Mouse (Mus musculus) hematopoietic stem cell, adult 5-6 weeks (primary cell): Measurements from ENCODE around the gene 4930412O13Rik. TPM values are rescaled to one million over a fixed set of nuclear protein-coding genes. Genes with fewer than 3 reads are reported as not detected.

ENCODE experiments used
- ATAC-seq, 2 experiments: fragments of 125-278 bp in 1 of 2; replicated peaks in 1 of 2; 2 replicates each; pipeline ENCODE4 v1.8.0; 2016 to 2017; ENCODE audit warnings: inconsistent platforms in 2 of 2, mild to moderate bottlenecking in 2 of 2, moderate number of reproducible peaks in 2 of 2, low read depth in 1 of 2, moderate TSS enrichment in 1 of 2; ENCODE audit not compliant: low FRiP score in 2 of 2, poor library complexity in 2 of 2, severe bottlenecking in 2 of 2, insufficient read depth in 1 of 2, low TSS enrichment in 1 of 2
- total RNA-seq: library from RNA; stranded (forward); fragments of 172-1452, 232-1000 nt; gene quantifications from 2 replicates; pipeline ENCODE4 v1.2.3, GENCODE M21; 2017

Gene 4930412O13Rik
- total RNA-seq, 1 experiment from 2014 or later: not detected

DNA sequence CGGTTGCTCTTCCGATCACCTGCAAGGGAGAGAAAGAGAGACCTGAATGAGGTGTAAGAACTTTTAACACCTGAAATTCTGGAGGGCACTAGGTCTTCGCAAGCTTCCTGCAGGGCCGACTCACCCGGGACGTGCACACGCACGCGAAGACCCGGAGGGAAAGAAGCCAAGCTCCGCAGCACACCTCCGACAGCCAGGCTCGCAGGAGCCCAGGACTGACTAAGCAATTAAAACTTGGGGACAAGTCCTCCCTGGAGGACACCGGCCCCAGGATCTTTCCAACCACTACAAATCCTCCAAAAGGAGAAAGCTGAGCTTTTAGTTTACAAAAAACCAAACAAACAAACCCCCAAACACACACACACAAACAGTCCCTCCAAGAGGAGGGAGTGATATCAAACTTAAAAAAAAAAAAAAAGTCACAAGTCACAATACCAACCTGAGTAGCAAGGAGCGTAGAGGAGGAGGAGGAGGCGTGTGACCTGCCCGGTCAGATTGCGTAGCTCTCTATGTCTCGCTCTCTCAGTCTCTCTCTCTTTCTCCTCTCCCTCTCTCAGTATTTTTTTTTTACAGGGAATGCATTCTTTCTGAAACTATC lies 3.0 kb upstream of the 4930412O13Rik start:
- 0 out of 4 replicates have a peak, but pooled peaks of 1 of the 2 experiments have one; percentile 1 for ATAC-seq

DNA sequence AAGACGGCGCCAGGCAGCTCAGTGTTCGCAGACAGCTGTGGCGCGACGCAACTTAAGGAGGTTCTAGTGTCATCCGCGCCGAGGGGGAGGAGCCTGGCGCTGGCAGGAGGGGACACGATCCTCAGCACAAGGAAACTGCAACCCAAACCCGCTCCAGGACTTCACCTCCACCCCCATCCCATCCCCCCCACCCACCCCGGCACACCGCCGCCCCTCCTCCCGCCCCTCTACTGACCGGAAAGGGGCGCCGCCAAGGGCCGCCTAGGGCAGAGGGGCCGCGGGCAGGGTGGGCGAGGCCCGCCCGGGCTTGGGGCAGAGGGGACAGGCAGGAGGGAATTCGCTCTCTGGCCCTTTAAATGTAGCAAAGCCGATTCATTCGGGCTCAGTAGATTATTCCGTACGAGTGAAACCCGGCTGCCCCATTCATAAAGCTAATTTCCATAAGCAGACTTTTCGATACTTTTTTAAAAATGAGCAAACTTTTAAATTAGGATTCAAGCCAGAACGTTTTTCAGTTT lies 2.4 kb upstream of the 4930412O13Rik start:
- ATAC-seq: 0 out of 4 replicates have a peak, but pooled peaks of 1 of the 2 experiments have one; percentile 18

DNA sequence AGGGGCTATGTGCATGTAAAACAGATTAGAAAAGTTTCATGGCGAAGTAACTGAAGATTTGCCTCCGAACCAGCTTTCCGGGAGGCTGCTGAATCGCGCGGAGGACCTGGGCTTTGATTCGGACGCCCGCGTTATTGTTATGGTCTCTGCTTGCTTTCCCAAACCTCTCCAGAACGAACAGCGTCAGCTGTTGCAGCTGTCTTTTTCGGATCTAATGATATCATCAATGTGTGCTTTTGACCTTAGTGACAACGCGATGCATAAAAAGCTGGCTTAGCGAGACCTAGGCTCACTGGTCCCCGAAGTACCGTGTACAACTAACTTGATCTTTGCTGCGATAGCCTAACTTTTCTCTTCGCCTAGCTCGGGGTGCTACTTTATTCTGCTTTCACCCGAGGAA lies 2.0 kb upstream of the 4930412O13Rik start:
- peak; percentile 8 to 9; a peak in 1 of 4 replicates for ATAC-seq

DNA sequence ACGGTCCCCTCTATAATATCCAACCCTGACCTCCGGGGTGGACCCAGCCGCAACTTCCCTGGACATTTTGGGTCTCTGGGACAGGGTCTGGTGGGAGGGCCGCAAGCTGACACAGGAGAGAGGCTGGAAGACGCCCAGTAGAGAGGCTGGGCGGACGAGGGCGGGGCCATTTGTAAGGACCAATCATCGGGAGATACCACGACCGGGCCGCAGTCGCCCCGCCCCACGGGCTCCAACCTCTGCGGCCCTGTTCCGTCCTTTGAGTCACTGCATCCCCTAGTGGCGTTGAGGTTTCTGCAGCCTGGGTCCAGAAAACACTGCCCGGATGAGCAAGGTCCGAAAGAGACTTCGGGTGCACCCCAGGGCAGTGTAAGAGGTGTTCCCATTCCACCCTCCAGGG lies 1.6 kb upstream of the 4930412O13Rik start:
- ATAC-seq: peak; percentile 79 to 85

DNA sequence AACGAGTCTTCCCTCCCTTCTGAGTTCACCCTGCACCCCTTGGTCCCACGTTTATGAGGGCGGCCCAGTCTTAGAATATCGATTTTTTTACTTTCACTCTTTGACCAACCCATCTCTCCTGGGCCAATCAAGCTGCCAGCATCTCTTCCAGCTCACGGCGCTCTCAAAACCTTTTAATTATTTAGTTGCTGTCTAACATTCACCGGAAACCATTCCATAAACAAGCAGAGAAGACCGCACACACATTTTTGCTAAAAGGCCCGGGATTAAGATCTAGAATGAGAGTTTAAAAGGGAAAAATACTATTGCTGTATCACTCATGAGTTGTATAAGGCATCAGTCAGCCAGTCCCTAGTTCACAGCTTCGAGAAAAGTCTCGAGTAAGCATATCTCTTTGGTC lies 781 bp upstream of the 4930412O13Rik start:
- no peak for ATAC-seq

DNA sequence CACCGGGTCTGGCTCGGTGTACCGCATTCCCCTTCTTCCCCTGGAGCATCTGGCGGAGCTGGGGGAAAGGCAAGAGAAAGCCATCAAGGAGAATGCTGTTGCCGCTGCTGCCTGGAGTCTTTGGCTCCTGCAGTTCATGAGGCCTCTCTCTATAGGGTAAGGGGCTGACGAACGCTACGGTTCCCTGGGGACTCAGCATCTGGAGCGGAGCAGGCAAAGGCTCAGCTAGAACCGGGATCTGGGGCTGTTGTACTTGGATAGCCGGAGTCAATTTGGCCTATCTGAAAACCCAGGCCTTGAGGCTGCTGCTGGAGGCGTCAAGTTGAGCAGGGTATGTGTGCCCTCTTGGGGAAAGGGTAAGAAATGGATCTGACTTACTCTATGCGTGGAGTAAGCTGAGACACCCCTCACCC lies 565 bp downstream of the 4930412O13Rik start:
- ATAC-seq: no peak

DNA sequence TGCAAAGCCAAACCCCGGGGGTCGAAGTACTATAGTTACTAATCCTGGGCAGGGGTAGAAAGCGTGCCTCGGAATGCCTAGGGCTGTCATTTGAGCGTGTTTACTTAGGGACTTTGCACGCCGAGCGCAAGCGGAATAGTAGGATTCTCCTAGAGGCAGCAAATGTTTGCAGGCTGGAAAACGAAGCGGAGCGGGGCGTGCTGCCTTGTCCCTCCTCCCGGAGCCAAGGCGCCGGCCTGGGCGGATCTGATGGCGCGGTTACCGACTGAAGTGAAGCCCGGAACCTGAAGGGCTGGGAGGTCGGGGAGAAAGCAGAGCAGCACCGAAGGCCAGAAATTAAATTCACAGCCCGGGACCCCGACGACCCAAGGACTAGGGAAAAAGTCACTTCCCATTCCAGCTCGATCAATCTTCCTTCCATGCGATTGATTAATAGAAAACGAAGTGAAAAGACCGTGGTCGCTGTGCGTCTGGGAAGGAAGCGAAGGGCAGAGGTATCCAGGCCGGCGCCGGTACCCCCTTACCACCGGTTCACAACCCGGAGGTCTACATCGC lies 1.4 kb downstream of the 4930412O13Rik start:
- no peak for ATAC-seq

DNA sequence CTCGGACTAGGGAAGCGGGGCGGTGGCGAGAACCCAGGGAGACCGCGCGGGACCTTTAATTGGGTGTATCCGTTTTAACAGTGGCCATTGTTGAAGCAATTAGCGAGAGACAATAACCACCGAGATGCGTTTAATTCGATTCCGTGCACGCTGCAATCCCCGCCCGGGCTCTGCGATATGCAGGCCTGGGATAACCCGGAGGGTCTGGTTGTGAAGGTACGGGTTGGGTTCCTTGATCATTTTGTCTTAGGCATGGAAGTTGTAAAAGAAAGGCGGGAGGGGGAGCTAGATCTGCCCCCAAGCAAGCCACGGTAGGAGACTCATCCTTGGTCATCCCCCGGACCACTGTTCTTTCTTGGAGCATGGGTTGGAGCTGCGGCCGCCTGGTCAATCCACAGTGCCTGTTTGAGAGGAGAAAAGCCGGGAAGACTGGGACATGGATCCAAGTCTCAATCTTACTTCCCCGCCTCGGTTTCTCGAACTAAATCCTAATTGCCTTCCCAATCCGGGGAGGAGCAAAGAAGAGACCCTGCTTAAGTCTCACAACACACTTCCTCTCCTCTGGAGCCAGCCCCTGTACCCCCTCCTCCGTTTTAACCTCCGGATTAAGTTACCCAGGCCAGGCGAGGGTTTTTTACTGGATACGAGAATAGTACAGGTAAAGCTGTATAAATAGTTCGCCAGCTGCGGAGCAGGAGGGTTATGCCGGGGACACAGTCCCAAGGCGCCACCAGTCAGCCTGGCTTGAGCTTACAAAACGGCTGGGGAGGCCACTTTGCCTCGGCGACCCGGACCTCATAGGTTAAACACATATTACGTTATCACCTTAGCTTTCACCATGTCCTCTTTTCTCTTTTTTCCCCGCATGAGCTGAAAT lies 2.1 kb downstream of the 4930412O13Rik start:
- no peak for ATAC-seq

DNA sequence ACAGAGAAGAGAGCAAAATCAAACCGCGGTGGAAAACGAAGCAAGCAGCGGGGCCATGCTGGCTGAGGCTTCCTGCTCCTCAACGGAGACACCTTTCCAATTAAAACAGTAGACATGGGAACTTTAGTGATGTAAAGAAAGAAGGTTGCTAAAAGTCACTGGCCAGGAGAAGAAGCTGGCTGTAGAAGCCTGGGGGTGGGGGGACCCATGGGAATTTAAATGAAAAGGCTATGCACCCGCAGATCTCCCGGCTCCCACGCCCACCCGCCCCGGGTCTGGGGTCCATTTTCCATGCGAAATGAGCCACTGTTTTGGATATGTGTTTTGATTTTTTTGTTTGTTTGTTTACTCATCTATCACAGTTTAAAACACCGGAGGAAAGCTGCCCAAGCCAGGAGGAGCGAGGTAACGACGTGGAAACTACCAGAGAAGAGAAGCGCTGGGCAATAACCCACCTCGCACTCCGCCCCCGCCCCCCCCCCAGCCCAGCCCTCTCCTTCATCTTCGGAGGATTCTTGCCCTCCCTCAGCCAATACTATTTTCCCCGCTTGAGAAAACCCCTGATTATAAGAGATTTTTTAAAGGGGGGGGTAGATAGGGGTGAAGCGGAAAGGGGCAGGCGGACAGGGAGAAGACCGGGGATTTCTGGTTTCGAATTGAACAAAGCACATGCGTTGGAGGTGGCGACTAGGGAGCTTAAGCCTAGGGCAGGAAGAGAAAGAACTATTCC lies 2.9 kb downstream of the 4930412O13Rik start:
- ATAC-seq: no peak

DNA sequence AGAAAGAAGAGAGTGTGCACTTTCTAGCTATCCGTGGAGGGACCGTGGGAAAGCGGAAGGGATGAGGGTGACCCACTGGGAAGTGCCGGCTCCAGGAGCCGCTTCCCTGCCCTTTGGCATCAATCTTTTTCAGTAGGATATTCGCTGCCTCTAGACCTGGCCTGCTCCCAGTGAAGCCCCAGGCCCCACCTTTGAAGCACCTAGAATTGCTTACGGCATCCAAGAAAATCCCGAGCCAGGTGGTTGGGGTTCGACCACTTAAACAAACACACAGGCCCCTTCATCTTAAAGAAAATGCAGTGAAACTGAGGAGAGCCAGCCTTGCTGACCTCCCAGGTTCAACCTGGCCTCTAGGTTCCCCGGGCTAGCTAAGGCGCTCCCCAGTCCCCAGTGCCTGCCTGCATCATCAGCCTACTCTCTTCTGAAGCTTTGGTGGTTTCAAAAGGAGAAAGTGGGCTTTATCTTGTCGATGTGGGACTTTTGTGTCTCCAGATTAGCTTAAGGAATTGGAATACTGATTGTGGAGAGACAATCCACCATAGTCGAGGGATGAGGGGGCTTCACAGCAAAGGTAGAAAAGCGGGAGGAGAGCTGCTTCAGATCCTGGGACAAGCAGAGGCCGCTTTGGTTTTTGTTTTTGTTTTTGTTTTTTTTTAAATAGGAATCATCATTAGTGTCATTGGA lies 3.6 kb downstream of the 4930412O13Rik start:
- no peak for ATAC-seq

DNA sequence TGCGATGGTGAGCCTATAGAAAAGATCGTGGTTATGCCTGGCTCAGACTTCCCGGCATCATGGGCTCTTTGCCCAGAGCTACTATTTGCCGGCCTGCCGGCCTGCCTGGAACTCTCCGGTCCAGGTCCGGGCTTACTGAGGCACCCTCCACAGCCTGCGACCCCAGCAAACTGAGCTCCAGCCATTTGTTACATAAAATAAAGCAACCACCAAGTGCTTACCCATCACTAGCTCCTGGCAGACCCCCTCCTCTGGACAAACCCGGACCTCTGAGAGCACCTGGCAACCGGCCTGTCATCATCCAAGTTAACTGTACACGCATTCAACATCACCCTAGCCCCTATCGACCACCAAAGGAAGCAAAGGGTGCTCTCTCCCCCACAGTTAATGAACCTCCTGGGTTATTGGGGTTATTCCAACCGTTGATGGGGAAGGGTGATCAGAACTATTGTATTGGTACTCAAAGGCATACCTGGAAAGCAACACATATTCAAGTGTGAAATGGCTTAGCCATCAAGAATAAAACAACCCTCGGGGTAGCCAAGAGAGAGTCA lies 4.2 kb downstream of the 4930412O13Rik start:
- ATAC-seq: no peak

DNA sequence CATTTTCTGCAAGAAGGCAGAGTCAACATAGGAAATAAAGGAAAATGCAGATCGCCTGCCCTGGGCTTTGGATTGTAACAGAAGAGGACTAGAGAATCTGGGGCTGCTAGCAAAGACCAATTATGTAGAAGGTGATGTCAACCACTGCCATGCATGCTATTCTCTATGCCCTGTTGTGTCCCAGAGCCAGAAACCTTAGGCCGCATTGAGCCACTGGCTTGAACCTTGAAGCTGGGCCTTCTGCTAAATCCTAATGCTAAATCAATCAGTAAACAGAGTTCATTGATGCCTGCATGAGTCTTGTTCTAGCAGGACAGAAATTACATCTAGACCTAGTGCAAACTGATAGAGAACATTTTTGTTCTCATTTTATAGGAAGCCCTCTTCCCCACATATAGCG lies 5.0 kb downstream of the 4930412O13Rik start:
- ATAC-seq: no peak

DNA sequence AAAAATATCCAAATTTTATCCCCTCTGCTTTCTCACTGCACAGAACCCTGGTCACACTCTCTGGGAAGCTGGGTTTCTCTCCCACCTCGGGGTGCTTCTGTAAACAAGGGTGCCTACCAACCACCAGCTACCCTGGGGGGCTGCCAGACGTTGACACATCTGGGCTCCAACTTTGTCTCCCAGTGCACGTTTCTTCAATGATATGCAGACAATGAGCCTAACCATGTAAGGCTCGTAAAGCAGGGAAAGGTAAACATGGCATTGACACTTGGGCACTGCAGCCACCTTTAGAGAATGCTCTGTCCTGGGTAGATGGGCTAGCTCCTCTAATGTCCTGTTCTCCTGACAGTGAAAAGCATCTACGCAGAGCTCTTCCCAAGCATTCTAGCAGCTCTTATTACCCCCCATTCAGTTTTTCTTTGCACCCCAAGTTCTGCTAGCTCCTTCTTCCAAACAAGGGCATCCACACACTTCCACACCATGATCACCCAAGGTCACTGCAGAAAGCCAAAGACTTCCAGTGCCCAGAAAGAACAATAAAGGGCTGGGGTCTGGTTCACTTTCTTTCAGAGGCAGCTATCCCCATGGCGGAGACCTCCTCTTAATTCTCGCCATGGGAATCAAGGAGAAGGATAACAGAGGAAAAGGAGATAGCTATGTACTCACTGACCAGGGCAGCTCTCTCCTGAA lies 6.0 kb downstream of the 4930412O13Rik start:
- ATAC-seq: no peak

DNA sequence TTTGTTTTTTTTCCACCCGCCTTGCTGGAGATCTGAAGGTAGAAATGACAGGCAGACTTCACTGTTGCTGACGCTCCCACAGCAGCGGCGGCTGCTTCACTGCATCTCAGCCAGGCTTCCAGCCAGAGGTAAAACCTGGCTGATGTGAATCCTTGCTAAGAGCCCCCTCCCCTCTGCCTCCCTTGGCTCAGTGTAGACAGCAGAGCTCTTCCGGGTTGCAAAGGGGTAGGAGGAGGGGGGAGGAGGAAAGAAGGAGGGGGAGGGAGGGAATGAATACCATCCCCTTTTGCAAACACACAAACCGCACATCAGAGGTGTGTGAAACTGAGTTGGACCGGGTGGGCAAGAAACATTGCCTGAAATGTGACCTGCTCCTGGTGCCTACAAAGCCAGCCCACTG lies 6.6 kb downstream of the 4930412O13Rik start:
- no peak for ATAC-seq

DNA sequence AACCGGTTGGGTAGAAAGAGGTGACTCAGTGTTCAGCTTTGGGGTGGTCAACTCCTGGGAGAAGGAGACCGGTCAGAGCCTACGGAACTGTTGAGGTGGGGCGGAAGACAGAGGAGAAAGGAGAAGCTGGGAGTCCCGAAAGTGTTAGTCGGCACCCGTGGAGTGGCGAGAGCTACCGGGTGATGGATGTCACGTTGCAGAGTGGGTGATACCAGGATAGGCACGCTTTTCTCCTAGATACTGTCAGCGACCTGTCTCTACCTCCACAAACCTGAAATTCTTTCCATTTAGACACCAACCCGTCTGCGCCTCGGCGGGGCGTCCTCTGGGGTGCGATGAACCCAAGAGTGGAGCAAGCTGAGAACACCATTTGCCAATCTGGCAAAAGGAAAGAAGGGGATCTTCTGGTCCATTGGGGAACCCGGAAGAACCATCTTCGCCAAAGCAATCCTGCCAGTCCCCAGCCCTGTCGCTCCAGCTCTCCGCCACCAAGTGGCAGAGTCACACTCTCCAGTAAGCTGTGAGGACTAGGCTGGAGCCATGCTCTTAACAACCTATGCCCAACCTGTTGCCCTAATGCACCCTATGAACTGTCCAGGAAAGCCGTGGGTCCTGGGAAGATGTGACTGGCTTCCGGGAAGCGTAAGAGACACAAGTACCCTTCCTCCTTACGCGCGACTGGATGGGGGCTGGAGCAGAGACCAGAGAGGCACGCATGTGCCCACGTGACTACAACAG lies 8.0 kb downstream of the 4930412O13Rik start, which contains the start of gene 9230102O04Rik:
Gene 9230102O04Rik (minus strand): TSS at position 628 of the 738 bp plus-strand sequence.
- ATAC-seq: peak; percentile 80
